Mouse (Mus musculus) MEL (cell line): Measurements from ENCODE around the gene Nprl3. TPM values are rescaled to one million over a fixed set of nuclear protein-coding genes. Genes with fewer than 3 reads are reported as not detected.

ENCODE experiments used
- DNase-seq: peaks from one replicate; pipeline ENCODE4 v3.0.0; 2011; ENCODE audit warnings: low read depth, low spot score
- H3K27ac ChIP-seq: 2 replicates; pipeline ENCODE4 v1.5.1; 2012; ENCODE audit warnings: low read depth, mild to moderate bottlenecking, control low read depth, low read length, moderate library complexity; ENCODE audit not compliant: control insufficient read depth
- H3K27me3 ChIP-seq, 2 experiments: fragments of 150-350 bp in 1 of 2; sonication (generic) in 1 of 2; 2 replicates each; pipeline ENCODE4 v1.6.1; 2012; ENCODE audit warnings: low read length in 2 of 2, mild to moderate bottlenecking in 2 of 2, improper control_type of control experiment in 1 of 2, moderate library complexity in 1 of 2; ENCODE audit not compliant: insufficient read depth in 2 of 2, control insufficient read depth in 1 of 2
- H3K36me3 ChIP-seq, 2 experiments: 2 replicates each; pipeline ENCODE4 v1.6.1; 2012 to 2014; ENCODE audit warnings: low read length in 2 of 2, improper control_type of control experiment in 1 of 2, inconsistent platforms in 1 of 2, mild to moderate bottlenecking in 1 of 2; ENCODE audit not compliant: insufficient read depth in 2 of 2, control insufficient read depth in 1 of 2
- H3K4me1 ChIP-seq, 2 experiments: fragments of 150-350 bp in 1 of 2; sonication (generic) in 1 of 2; 2 replicates each; pipeline ENCODE4 v1.6.1; 2012; ENCODE audit warnings: low read length in 2 of 2, improper control_type of control experiment in 1 of 2, mild to moderate bottlenecking in 1 of 2; ENCODE audit not compliant: insufficient read depth in 2 of 2, control insufficient read depth in 1 of 2
- H3K4me3 ChIP-seq, 2 experiments: fragments of 150-350 bp in 1 of 2; sonication (generic) in 1 of 2; 2 replicates each; pipeline ENCODE4 v1.5.1; 2012; ENCODE audit warnings: low read depth in 2 of 2, low read length in 2 of 2, mild to moderate bottlenecking in 2 of 2, moderate library complexity in 2 of 2, control low read depth in 1 of 2, improper control_type of control experiment in 1 of 2; ENCODE audit not compliant: control insufficient read depth in 1 of 2, insufficient read depth in 1 of 2
- H3K79me2 ChIP-seq: 2 replicates; pipeline ENCODE4 v1.6.1; 2012; ENCODE audit warnings: mild to moderate bottlenecking, low read length, moderate library complexity; ENCODE audit not compliant: control insufficient read depth, poor library complexity, insufficient read depth
- H3K9ac ChIP-seq: 2 replicates; pipeline ENCODE4 v1.6.1; 2012; ENCODE audit warnings: low read depth, mild to moderate bottlenecking, control low read depth, low read length, moderate library complexity; ENCODE audit not compliant: control insufficient read depth, poor library complexity, severe bottlenecking
- H3K9me3 ChIP-seq: fragments of 150-350 bp; sonication (generic); replicated peaks from 2 replicates; pipeline ENCODE4 v1.6.1; 2012; ENCODE audit warnings: mild to moderate bottlenecking, low read length, improper control_type of control experiment, moderate library complexity; ENCODE audit not compliant: insufficient read depth
- BHLHE40 ChIP-seq: IDR thresholded peaks from 2 replicates; pipeline ENCODE4 v1.6.1; 2012; ENCODE audit warnings: low read depth, mild to moderate bottlenecking, inconsistent platforms, low read length, improper control_type of control experiment, borderline replicate concordance
- CHD1 ChIP-seq: IDR thresholded peaks from 2 replicates; pipeline ENCODE4 v1.6.1; 2012; ENCODE audit warnings: low read depth, mild to moderate bottlenecking, inconsistent platforms, low read length, improper control_type of control experiment
- CHD2 ChIP-seq: IDR thresholded peaks from 2 replicates; pipeline ENCODE4 v1.6.1; 2011; ENCODE audit warnings: low read length, improper control_type of control experiment
- CTCF ChIP-seq, 3 experiments: IDR thresholded peaks in 2 of 3; conservative IDR thresholded peaks in 1 of 3; 2 replicates each; pipeline ENCODE4 v1.5.1; 2011 to 2012; ENCODE audit warnings: low read length in 3 of 3, low read depth in 2 of 3, mild to moderate bottlenecking in 2 of 3, improper control_type of control experiment in 1 of 3, inconsistent platforms in 1 of 3, mixed read lengths in 1 of 3, moderate library complexity in 1 of 3; ENCODE audit not compliant: control insufficient read depth in 1 of 3, insufficient read depth in 1 of 3, poor library complexity in 1 of 3, severe bottlenecking in 1 of 3
- E2F4 ChIP-seq: IDR thresholded peaks from 2 replicates; pipeline ENCODE4 v1.6.1; 2011; ENCODE audit warnings: low read depth, low read length, improper control_type of control experiment, borderline replicate concordance
- ELF1 ChIP-seq: IDR thresholded peaks from 2 replicates; pipeline ENCODE4 v1.6.1; 2014; ENCODE audit warnings: low read depth, mild to moderate bottlenecking, inconsistent platforms, low read length, improper control_type of control experiment, moderate library complexity
- EP300 ChIP-seq, 2 experiments: IDR thresholded peaks; 2 replicates each; pipeline ENCODE4 v1.6.1; 2011; ENCODE audit warnings: improper control_type of control experiment in 2 of 2, low read length in 2 of 2, low read depth in 1 of 2, mild to moderate bottlenecking in 1 of 2
- ETS1 ChIP-seq: IDR thresholded peaks from 2 replicates; pipeline ENCODE4 v1.6.1; 2012; ENCODE audit warnings: low read depth, mild to moderate bottlenecking, inconsistent platforms, low read length, improper control_type of control experiment, moderate library complexity
- GABPA ChIP-seq: IDR thresholded peaks from 2 replicates; pipeline ENCODE4 v1.6.1; 2012; ENCODE audit warnings: low read depth, mild to moderate bottlenecking, inconsistent platforms, low read length, improper control_type of control experiment, moderate library complexity
- HCFC1 ChIP-seq: IDR thresholded peaks from 2 replicates; pipeline ENCODE4 v1.6.1; 2012; ENCODE audit warnings: low read depth, mild to moderate bottlenecking, inconsistent platforms, low read length, improper control_type of control experiment, moderate library complexity
- KAT2A ChIP-seq: conservative IDR thresholded peaks from 2 replicates; pipeline ENCODE4 v1.6.1; 2012; ENCODE audit warnings: low read depth, low read length, improper control_type of control experiment, inconsistent platforms
- MAFK ChIP-seq: IDR thresholded peaks from 2 replicates; pipeline ENCODE4 v1.6.1; 2011; ENCODE audit warnings: low read depth, mild to moderate bottlenecking, low read length, improper control_type of control experiment, borderline replicate concordance
- MEF2A ChIP-seq: IDR thresholded peaks from 2 replicates; pipeline ENCODE4 v1.6.1; 2014; ENCODE audit warnings: low read depth, mild to moderate bottlenecking, inconsistent platforms, low read length, improper control_type of control experiment; ENCODE audit not compliant: poor library complexity, insufficient replicate concordance, severe bottlenecking; ENCODE audit errors: extremely low read depth
- MXI1 ChIP-seq: IDR thresholded peaks from 2 replicates; pipeline ENCODE4 v1.6.1; 2011; ENCODE audit warnings: mild to moderate bottlenecking, low read depth, low read length, improper control_type of control experiment
- MYB ChIP-seq: IDR thresholded peaks from 2 replicates; pipeline ENCODE4 v1.6.1; 2011; ENCODE audit warnings: mild to moderate bottlenecking, low read depth, low read length, improper control_type of control experiment
- NELFE ChIP-seq: IDR thresholded peaks from 2 replicates; pipeline ENCODE4 v1.6.1; 2011; ENCODE audit warnings: low read depth, low read length, improper control_type of control experiment
- POLR2A ChIP-seq, 2 experiments: IDR thresholded peaks; 2 replicates each; pipeline ENCODE4 v1.6.1; 2011 to 2012; ENCODE audit warnings: low read length in 2 of 2, mild to moderate bottlenecking in 2 of 2, control low read depth in 1 of 2, improper control_type of control experiment in 1 of 2, low read depth in 1 of 2, moderate library complexity in 1 of 2; ENCODE audit not compliant: control insufficient read depth in 1 of 2, insufficient read depth in 1 of 2, poor library complexity in 1 of 2
- POLR2AphosphoS2 ChIP-seq: IDR thresholded peaks from 2 replicates; pipeline ENCODE4 v1.6.1; 2011; ENCODE audit warnings: low read length, improper control_type of control experiment
- POLR2AphosphoS5 ChIP-seq: IDR thresholded peaks from 2 replicates; pipeline ENCODE4 v1.6.1; 2012; ENCODE audit warnings: low read depth, borderline replicate concordance, mild to moderate bottlenecking, inconsistent platforms, low read length, moderate library complexity, mixed read lengths
- RCOR1 ChIP-seq: IDR thresholded peaks from 2 replicates; pipeline ENCODE4 v1.6.1; 2012; ENCODE audit warnings: low read depth, mild to moderate bottlenecking, inconsistent platforms, low read length, improper control_type of control experiment
- SIN3A ChIP-seq: IDR thresholded peaks from 2 replicates; pipeline ENCODE4 v1.6.1; 2012; ENCODE audit warnings: low read length, improper control_type of control experiment, inconsistent platforms
- SMC3 ChIP-seq: IDR thresholded peaks from 2 replicates; pipeline ENCODE4 v1.6.1; 2011; ENCODE audit warnings: low read depth, low read length, improper control_type of control experiment
- TBP ChIP-seq: IDR thresholded peaks from 2 replicates; pipeline ENCODE4 v1.8.0; 2011; ENCODE audit warnings: low read depth, low read length, improper control_type of control experiment
- UBTF ChIP-seq: IDR thresholded peaks from 2 replicates; pipeline ENCODE4 v1.6.1; 2012; ENCODE audit warnings: low read depth, mild to moderate bottlenecking, inconsistent platforms, low read length, improper control_type of control experiment, moderate library complexity, borderline replicate concordance; ENCODE audit not compliant: insufficient read depth
- USF1 ChIP-seq: IDR thresholded peaks from 2 replicates; pipeline ENCODE4 v1.6.1; 2014; ENCODE audit warnings: low read depth, mild to moderate bottlenecking, inconsistent platforms, low read length, improper control_type of control experiment, moderate library complexity
- USF2 ChIP-seq, 2 experiments: IDR thresholded peaks; 2 replicates each; pipeline ENCODE4 v1.6.1; 2011 to 2012; ENCODE audit warnings: improper control_type of control experiment in 2 of 2, low read length in 2 of 2, borderline replicate concordance in 1 of 2, inconsistent platforms in 1 of 2, low read depth in 1 of 2, mild to moderate bottlenecking in 1 of 2; ENCODE audit not compliant: insufficient read depth in 1 of 2
- ZC3H11A ChIP-seq: IDR thresholded peaks from 2 replicates; pipeline ENCODE4 v1.6.1; 2012; ENCODE audit warnings: low read depth, mild to moderate bottlenecking, inconsistent platforms, low read length, improper control_type of control experiment
- ZKSCAN1 ChIP-seq: IDR thresholded peaks from 2 replicates; pipeline ENCODE4 v1.6.1; 2012; ENCODE audit warnings: low read depth, mild to moderate bottlenecking, inconsistent platforms, low read length, improper control_type of control experiment, moderate library complexity
- ZMIZ1 ChIP-seq: IDR thresholded peaks from 2 replicates; pipeline ENCODE4 v1.6.1; 2012; ENCODE audit warnings: low read depth, mild to moderate bottlenecking, inconsistent platforms, low read length, improper control_type of control experiment, moderate library complexity
- ZNF384 ChIP-seq: IDR thresholded peaks from 2 replicates; pipeline ENCODE4 v1.6.1; 2012; ENCODE audit warnings: low read depth, mild to moderate bottlenecking, inconsistent platforms, low read length, improper control_type of control experiment
- polyA plus RNA-seq, 2 experiments: library from polyadenylated mRNA; stranded (reverse) in 1 of 2; unstranded in 1 of 2; fragments of >175 nt in 1 of 2; fragments of >200 nt in 1 of 2; gene quantifications; 2 replicates each; pipeline versions ENCODE4 v1.2.1 to v1.2.4; 2012; ENCODE audit warnings: low replicate concordance in 2 of 2, low read depth in 1 of 2; ENCODE audit not compliant: insufficient read length in 2 of 2, insufficient read depth in 1 of 2, missing spikeins in 1 of 2
- total RNA-seq: library from RNA; depleted of rRNA; stranded (reverse); fragments of 300-350 nt; gene quantifications from 2 replicates; pipeline ENCODE4 v1.2.3, GENCODE M21; 2012

Gene Nprl3
- total and polyA plus RNA-seq, 3 experiments = 14.1 to 18.4 TPM; not detected in 1

GRCm38 (mm10) chr11:32193156-32193555, 74.4 kb downstream of the Nprl3 start:
- no peak overlapping the region for H3K4me3 ChIP-seq
- H3K9ac ChIP-seq = no peak overlapping the region
- H3K4me1 ChIP-seq = peaks cover 21 to 27% of the 10 kb centered on the region in 2 experiments
- no peaks in the 10 kb centered on the region for H3K9me3 ChIP-seq
- no peak for DNase-seq
- peaks cover 2 to 24% of the 10 kb centered on the region in 2 experiments; a peak in 3 of 4 replicates for H3K36me3 ChIP-seq
- TF ChIP-seq TBP (no peak), SIN3A (no peak), UBTF (no peak), MAFK (no peak), EP300 (IDR thresholded peaks at IDR 0.05; ENCODE audit: low read depth in 1 of 2, low read length in 2 of 2) (no peak), ZMIZ1 (no peak), MEF2A (no peak), MYB (no peak), GABPA (no peak), NELFE (no peak), CHD2 (no peak), ZKSCAN1 (no peak), HCFC1 (no peak), ZNF384 (no peak), POLR2AphosphoS2 (no peak), ELF1 (no peak), POLR2A (IDR thresholded peaks at IDR 0.05; ENCODE audit: control insufficient read depth in 1 of 2, insufficient read depth in 1 of 2, low read depth in 1 of 2, low read length in 2 of 2, poor library complexity in 1 of 2) (no peak)
- TF ChIP-seq, all 39 proteins: peak for 0
- Histone ChIP-seq H3K27me3 (no peaks in the 10 kb centered on the region), H3K79me2 (peaks cover 14% of the 10 kb centered on the region), H3K27ac (no peak overlapping the region)

GRCm38 (mm10) chr11:32190603-32191110, 76.8 kb downstream of the Nprl3 start:
- Histone ChIP-seq H3K4me3 (no peak overlapping the region), H3K4me1 (peaks cover 4 to 7% of the 10 kb centered on the region in 2 experiments)
- TF ChIP-seq MEF2A (no peak), RCOR1 (no peak), ELF1 (no peak), MXI1 (no peak), CHD2 (no peak), E2F4 (no peak), USF2 (IDR thresholded peaks at IDR 0.05; ENCODE audit: borderline replicate concordance in 1 of 2, insufficient read depth in 1 of 2, low read depth in 1 of 2, low read length in 2 of 2) (no peak), CTCF (IDR thresholded peaks at IDR 0.05 in 2 of 3, conservative IDR thresholded peaks at IDR 0.05 in 1 of 3; ENCODE audit: control insufficient read depth in 1 of 3, insufficient read depth in 1 of 3, low read depth in 2 of 3, low read length in 3 of 3, poor library complexity in 1 of 3, severe bottlenecking in 1 of 3) (no peak), MYB (no peak), USF1 (no peak), HCFC1 (no peak), ZKSCAN1 (no peak), SMC3 (no peak), KAT2A (no peak), NELFE (no peak), POLR2AphosphoS5 (no peak), CHD1 (no peak), ETS1 (no peak), ZC3H11A (no peak), BHLHE40 (no peak)
- TF ChIP-seq, all 39 proteins: peak for 0
- H3K9ac ChIP-seq = no peak overlapping the region
- peaks cover 2 to 4% of the 10 kb centered on the region in 2 experiments; a peak in 3 of 4 replicates for H3K36me3 ChIP-seq
- no peaks in the 10 kb centered on the region for H3K9me3 ChIP-seq
- DNase-seq = no peak
- H3K27me3 ChIP-seq = no peaks in the 10 kb centered on the region
- H3K27ac ChIP-seq = no peak overlapping the region
- peaks cover 2% of the 10 kb centered on the region; the same call in 1 of the 2 replicates for H3K79me2 ChIP-seq
